Mouse (Mus musculus) CH12F3 (cell line): Measurements from ENCODE around the gene Rdh16.
"Not testable (repeated sequence)": the region's sequence is repeated elsewhere in the genome, so short reads cannot be mapped to it uniquely, and the experiment has no call there.

ENCODE experiments used
- in situ Hi-C: fragments of 300-500 bp; cut with MboI; formaldehyde crosslinking; loops from 2 replicates; pipeline ENCODE4 v1.14.3; 2020; ENCODE audit warnings: low sequenced_read_pairs

Rdh16 gene

GRCm38 (mm10) chr10:127829121-127829520 is 28.2 kb downstream of the Rdh16 start:
- in situ Hi-C loops, result no loop called here

- in situ Hi-C loops, result not testable (repeated sequence)
These were observed 33.2 kb downstream of the Rdh16 start for GRCm38 (mm10) chr10:127834186-127834585.

- in situ Hi-C loops, result no loop called here
These were observed 34.3 kb downstream of the Rdh16 start for GRCm38 (mm10) chr10:127835292-127835691.

- in situ Hi-C loops, result not testable (repeated sequence)
These were observed 36.8 kb downstream of the Rdh16 start for GRCm38 (mm10) chr10:127837793-127838192.

GRCm38 (mm10) chr10:127838539-127838938 is 37.6 kb downstream of the Rdh16 start:
- in situ Hi-C loops, result no loop called here

GRCm38 (mm10) chr10:127840776-127841175 is 39.8 kb downstream of the Rdh16 start:
- in situ Hi-C loops, result no loop called here

- in situ Hi-C loops, result not testable (repeated sequence)
These were observed 45.0 kb downstream of the Rdh16 start for GRCm38 (mm10) chr10:127845945-127846344.

- in situ Hi-C loops, result no loop called here
These were observed 47.1 kb downstream of the Rdh16 start for GRCm38 (mm10) chr10:127848089-127848488.

- in situ Hi-C loops, result no loop called here
These were observed 48.7 kb downstream of the Rdh16 start, which contains the start of gene Rdh19 for GRCm38 (mm10) chr10:127849628-127850027. TSS of gene Rdh19 (plus strand) at chr10:127849928.

GRCm38 (mm10) chr10:127856376-127856775 is 55.4 kb downstream of the Rdh16 start:
- in situ Hi-C loops, result no loop called here

- in situ Hi-C loops, result no loop called here
These were observed 64.0 kb downstream of the Rdh16 start for GRCm38 (mm10) chr10:127864931-127865330.

GRCm38 (mm10) chr10:127866232-127866631 is 65.3 kb downstream of the Rdh16 start, which contains the start of gene Rdh16f2:
TSS of gene Rdh16f2 (plus strand) at chr10:127866474.
- in situ Hi-C loops, result no loop called here

- in situ Hi-C loops, result no loop called here
These were observed 71.5 kb downstream of the Rdh16 start for GRCm38 (mm10) chr10:127872484-127872883.

- in situ Hi-C loops, result no loop called here
These were observed 76.7 kb downstream of the Rdh16 start for GRCm38 (mm10) chr10:127877681-127878080.

GRCm38 (mm10) chr10:127878262-127879057 is 77.5 kb downstream of the Rdh16 start:
- in situ Hi-C loops, result no loop called here

GRCm38 (mm10) chr10:127879155-127879688 is 78.3 kb downstream of the Rdh16 start:
- in situ Hi-C loops, result no loop called here

- in situ Hi-C loops, result no loop called here
These were observed 80.1 kb downstream of the Rdh16 start for GRCm38 (mm10) chr10:127881041-127881440.

- in situ Hi-C loops, result no loop called here
These were observed 85.6 kb downstream of the Rdh16 start for GRCm38 (mm10) chr10:127886551-127886950.

GRCm38 (mm10) chr10:127886971-127887370 is 86.0 kb downstream of the Rdh16 start:
- in situ Hi-C loops, result no loop called here

- in situ Hi-C loops, result no loop called here
These were observed 87.7 kb downstream of the Rdh16 start, which contains the start of gene Rdh7 for GRCm38 (mm10) chr10:127888605-127889004. TSS of gene Rdh7 (minus strand) at chr10:127888817.

GRCm38 (mm10) chr10:127891481-127891880 is 90.5 kb downstream of the Rdh16 start:
- in situ Hi-C loops, result no loop called here
